Mouse (Mus musculus): Measurements from ENCODE around the gene Btla. TPM values are rescaled to one million over a fixed set of nuclear protein-coding genes. Genes with fewer than 3 reads are reported as not detected.

Btla gene
- not detected for polyA plus RNA-seq (2012; fragmentation: generic; extraction: Trizol)

GRCm38 (mm10) chr16:45223648-45224388 lies at the start of gene Btla:
TSS of gene Btla (plus strand) at chr16:45224315.

Other genes starting within 250 kb of the Btla start
- gene Ccdc80, start 130.9 kb upstream of the Btla start, polyA plus RNA-seq (2012; fragmentation: generic; extraction: Trizol), result 10 to 100 TPM in 1 of 2 experiments, under 1 TPM in 1; 0.18 to 36.3 TPM
- 1 to 10 TPM in 1 of 2 experiments, under 1 TPM in 1; 0.12 to 2.1 TPM for gene Slc35a5, start 65.6 kb upstream of the Btla start, polyA plus RNA-seq (2012; fragmentation: generic; extraction: Trizol)
- gene Atg3, start 65.5 kb upstream of the Btla start, polyA plus RNA-seq (2012; fragmentation: generic; extraction: Trizol), result 10 to 100 TPM in 1 of 2 experiments, 1 to 10 TPM in 1; 1.1 to 13.4 TPM
- gene Cd200, start 184.7 kb downstream of the Btla start, polyA plus RNA-seq (2012; fragmentation: generic; extraction: Trizol), result under 1 TPM in 1 of 2 experiments, not detected in 1; 0.17 TPM